In the genomic region with DNA sequence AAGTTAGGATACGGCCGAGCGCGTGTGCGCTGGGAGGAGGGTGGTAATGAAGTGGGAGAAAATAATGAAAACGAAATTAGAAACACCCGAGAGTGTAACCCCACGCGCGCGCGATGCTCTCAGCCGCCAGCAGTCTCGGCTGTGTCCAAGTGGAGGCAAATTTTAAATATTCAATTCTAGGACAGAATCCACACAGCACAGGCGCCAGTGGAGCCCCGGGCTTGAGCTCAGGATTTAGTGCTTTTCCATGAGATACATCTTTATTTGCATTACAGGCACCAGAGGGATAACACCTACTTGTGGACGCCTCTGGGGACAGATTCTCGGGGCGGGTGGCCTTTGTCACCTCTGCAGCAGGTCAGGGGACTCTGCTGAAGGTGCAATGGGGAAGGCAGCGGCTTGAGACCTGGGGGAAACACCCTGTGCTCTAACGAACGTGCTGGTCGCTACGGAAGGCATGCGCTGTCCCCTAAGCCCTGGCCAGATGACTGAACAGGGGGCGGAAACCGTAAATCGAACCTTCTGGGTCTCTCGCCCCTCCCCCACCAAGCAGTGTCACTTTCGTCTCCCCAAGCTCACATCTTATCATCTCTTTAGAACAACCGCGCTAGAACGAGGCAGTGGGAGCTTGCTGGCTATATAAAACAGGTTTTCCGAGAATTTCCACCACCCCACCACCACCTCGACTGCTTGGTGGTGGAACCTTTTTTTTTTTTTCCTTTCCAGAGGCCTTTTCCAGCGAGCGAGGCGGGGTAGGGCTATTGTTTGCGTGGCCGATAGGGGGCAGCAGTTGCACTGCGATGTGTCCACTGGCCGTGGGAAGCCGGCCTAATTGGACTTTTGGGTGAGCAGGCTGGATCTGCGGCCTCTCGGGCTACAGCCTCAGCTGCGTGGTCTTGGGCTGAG, we compare ENCODE assay signal across 8 mouse cellular contexts.
DNase-seq lines count a peak whose midpoint lies in the region; ATAC-seq lines count a peak whose summit lies in the region.

No protein-coding gene starts in this region.

- peak; percentile 30; the same call in 1 of the 2 replicates for ATAC-seq in heart, embryonic 15.5 days (replicated peaks; ENCODE audit: insufficient number of reproducible peaks, insufficient read depth, low FRiP score, low read depth)
- ATAC-seq in liver, embryonic 12.5 days: peak; percentile 43; the same call in 1 of the 2 replicates

- peak overlapping the region; percentile 94 for H3K27ac ChIP-seq in forebrain, embryonic 10.5 days
- H3K27ac ChIP-seq in heart, embryonic 15.5 days: peak overlapping the region; percentile 97
- H3K27ac ChIP-seq in liver, embryonic 12.5 days: peak overlapping the region; percentile 45; the same call in 1 of the 2 replicates

- peak overlapping the region; percentile 97 for H3K4me2 ChIP-seq in heart, embryonic 15.5 days
- H3K4me2 ChIP-seq in liver, embryonic 12.5 days: peak overlapping the region; percentile 82

- peak; percentile 80 for DNase-seq in CD4-positive helper T cell, adult 2 months (ENCODE audit: low read depth, low spot score)
- DNase-seq in brain, adult 2 months (ENCODE audit: low read depth, low spot score): peak; percentile 94
- DNase-seq in forebrain, embryonic 10.5 days (ENCODE audit: extremely low spot score, low spot score): peak; percentile 91
- peak; percentile 90 for DNase-seq in kidney, postnatal 14 days
- peak; percentile 84 for DNase-seq in naive thymus-derived CD4-positive, alpha-beta T cell, adult 2 months (ENCODE audit: low read depth)
- peak; percentile 88 for DNase-seq in splenic B cell, adult 2 months (ENCODE audit: low read depth, low spot score)

- no peaks in the 10 kb centered on the region for H3K9me3 ChIP-seq in forebrain, embryonic 10.5 days
- no peaks in the 10 kb centered on the region for H3K9me3 ChIP-seq in heart, embryonic 15.5 days (replicated peaks)
- no peaks in the 10 kb centered on the region for H3K9me3 ChIP-seq in liver, embryonic 12.5 days (replicated peaks)

- under 1% methylated on average over 46 of the region's 46 CpGs for WGBS in forebrain, embryonic 10.5 days
- WGBS in heart, embryonic 15.5 days: under 1% methylated on average over 46 of the region's 46 CpGs
- under 1% methylated on average over 46 of the region's 46 CpGs for WGBS in liver, embryonic 12.5 days (ENCODE audit: insufficient replicate concordance)

- no peaks in the 10 kb centered on the region for H3K36me3 ChIP-seq in forebrain, embryonic 10.5 days (replicated peaks)
- no peaks in the 10 kb centered on the region for H3K36me3 ChIP-seq in heart, embryonic 15.5 days
- H3K36me3 ChIP-seq in liver, embryonic 12.5 days: no peaks in the 10 kb centered on the region
- H3K36me3 ChIP-seq in splenic B cell, adult 2 months (ENCODE audit: control insufficient read depth, insufficient read depth, low read length, poor library complexity, severe bottlenecking): no peaks in the 10 kb centered on the region

- peaks cover 26% of the 10 kb centered on the region for H3K4me1 ChIP-seq in forebrain, embryonic 10.5 days
- peaks cover 13% of the 10 kb centered on the region for H3K4me1 ChIP-seq in heart, embryonic 15.5 days (replicated peaks)
- H3K4me1 ChIP-seq in liver, embryonic 12.5 days: peaks cover 21% of the 10 kb centered on the region

- H3K9ac ChIP-seq in heart, embryonic 15.5 days: peak overlapping the region; percentile 79
- H3K9ac ChIP-seq in liver, embryonic 12.5 days: peak overlapping the region; percentile 58

- H3K4me3 ChIP-seq in forebrain, embryonic 10.5 days: peak overlapping the region; percentile 84
- H3K4me3 ChIP-seq in heart, embryonic 15.5 days: peak overlapping the region; percentile 86
- peak overlapping the region; percentile 63 for H3K4me3 ChIP-seq in liver, embryonic 12.5 days

- H3K27me3 ChIP-seq in forebrain, embryonic 10.5 days (ENCODE audit: poor library complexity, severe bottlenecking): peaks cover 21% of the 10 kb centered on the region
- no peaks in the 10 kb centered on the region for H3K27me3 ChIP-seq in heart, embryonic 15.5 days
- peaks cover 48% of the 10 kb centered on the region for H3K27me3 ChIP-seq in liver, embryonic 12.5 days (replicated peaks)
- H3K27me3 ChIP-seq in splenic B cell, adult 2 months (ENCODE audit: control insufficient read depth, insufficient read depth, low read length, poor library complexity, severe bottlenecking): no peaks in the 10 kb centered on the region

Comparison
In these comparisons a context has a peak if more than half of its experiments do, and no peak if none do; other contexts are left out.
1. Peak in every context shown above with its lines: DNase-seq, ATAC-seq, H3K4me3 ChIP-seq and H3K27ac ChIP-seq.
2. H3K27ac ChIP-seq: peak in every context shown above with its lines; median percentile 97 in heart, embryonic 15.5 days; 94 in forebrain, embryonic 10.5 days; 45 in liver, embryonic 12.5 days.